Comparison of ENCODE assay signal across 24 mouse cellular contexts in genomic region chr15:89572147-89572546, GRCm38 (mm10). TPM values are rescaled to one million over a fixed set of nuclear protein-coding genes. Genes with fewer than 3 reads are reported as not detected.
DNase-seq lines count a peak whose midpoint lies in the region; ATAC-seq and TF ChIP-seq lines count a peak whose summit lies in the region.
"Had no signal": no experiment of that assay in that cellular context is flagged by ENCODE, and none has a peak within 500 bp of the region (broad histone marks: within the 10 kb centered on the region; RNA-seq: fewer than 3 reads in every experiment).

No protein-coding gene starts in this region.

- no peaks in the 10 kb centered on the region for H3K9me3 ChIP-seq in liver, embryonic 11.5 days (ENCODE audit: control insufficient read depth, low read length)
- H3K9me3 ChIP-seq in liver, postnatal 0 days (ENCODE audit: low read length): no peaks in the 10 kb centered on the region
- H3K9me3 ChIP-seq: embryonic facial prominence, embryonic 10.5 days; forebrain, embryonic 13.5 days; heart, embryonic 10.5 days; heart, embryonic 15.5 days; hindbrain, embryonic 15.5 days had no signal

- no peak for TF ChIP-seq CTCF in gastrocnemius, adult 2 months (IDR thresholded peaks at IDR 0.05)
- no peak for TF ChIP-seq CTCF in liver, postnatal 0 days (IDR thresholded peaks at IDR 0.05; ENCODE audit: low read depth)

- TF ChIP-seq EP300 in liver, postnatal 0 days (IDR thresholded peaks at IDR 0.05; ENCODE audit: low read depth): no peak

- H3K27ac ChIP-seq in gastrocnemius, adult 2 months: peak overlapping the region; percentile 12; the same call in 1 of the 2 replicates
- no peak overlapping the region for H3K27ac ChIP-seq in liver, embryonic 11.5 days (ENCODE audit: low read depth, low read length)
- H3K27ac ChIP-seq in liver, postnatal 0 days (ENCODE audit: low read depth): no peak overlapping the region
- H3K27ac ChIP-seq: embryonic facial prominence, embryonic 10.5 days; forebrain, embryonic 13.5 days; heart, embryonic 10.5 days; heart, embryonic 15.5 days; hindbrain, embryonic 15.5 days had no signal

- peaks cover 4% of the 10 kb centered on the region; the same call in 1 of the 2 replicates for H3K4me1 ChIP-seq in liver, embryonic 11.5 days (replicated peaks; ENCODE audit: control insufficient read depth, insufficient read depth, low read length)
- no peaks in the 10 kb centered on the region for H3K4me1 ChIP-seq in liver, postnatal 0 days (ENCODE audit: insufficient read depth)
- H3K4me1 ChIP-seq: embryonic facial prominence, embryonic 10.5 days; forebrain, embryonic 13.5 days; heart, embryonic 10.5 days; heart, embryonic 15.5 days; hindbrain, embryonic 15.5 days had no signal

- DNase-seq in gastrocnemius, adult 2 months: no peak
- no peak for DNase-seq in gastrocnemius, postnatal 25 days
- no peak for DNase-seq in liver, embryonic 11.5 days (ENCODE audit: low spot score)
- no peak for DNase-seq in liver, postnatal 0 days
- no peak for DNase-seq in spleen, postnatal 4 days (ENCODE audit: low spot score in 2 of 2)
- DNase-seq in frontal cortex, postnatal 14 days (ENCODE audit: low spot score in 2 of 2): no peak
- DNase-seq: adrenal gland, postnatal 14 days; cerebellum, adult 11-12 months; cerebellum, adult 9-10 months; cerebellum, postnatal 36 days; forebrain, postnatal 0 days; gastrocnemius, postnatal 14 days; heart, postnatal 14 days had no signal

- no peak overlapping the region for H3K4me3 ChIP-seq in gastrocnemius, adult 2 months
- no peak overlapping the region for H3K4me3 ChIP-seq in liver, embryonic 11.5 days (ENCODE audit: low read depth, low read length)
- H3K4me3 ChIP-seq in liver, postnatal 0 days (ENCODE audit: low read depth, low read length): no peak overlapping the region
- H3K4me3 ChIP-seq: embryonic facial prominence, embryonic 10.5 days; forebrain, embryonic 13.5 days; heart, embryonic 10.5 days; heart, embryonic 15.5 days; hindbrain, embryonic 15.5 days had no signal

- WGBS in liver, embryonic 11.5 days: 42% methylated on average over 8 of the region's 8 CpGs
- 33% methylated on average over 8 of the region's 8 CpGs for WGBS in liver, postnatal 0 days (ENCODE audit: insufficient replicate concordance)

- H3K27me3 ChIP-seq in liver, embryonic 11.5 days (replicated peaks; ENCODE audit: control insufficient read depth, insufficient read depth, low read length): no peaks in the 10 kb centered on the region
- H3K27me3 ChIP-seq in liver, postnatal 0 days (ENCODE audit: insufficient read depth, low read length): no peaks in the 10 kb centered on the region
- H3K27me3 ChIP-seq: forebrain, embryonic 13.5 days; heart, embryonic 15.5 days; hindbrain, embryonic 15.5 days had no signal

- H3K9ac ChIP-seq in liver, embryonic 11.5 days (ENCODE audit: low read depth, low read length): no peak overlapping the region
- no peak overlapping the region for H3K9ac ChIP-seq in liver, postnatal 0 days (replicated peaks)
- H3K9ac ChIP-seq: forebrain, embryonic 13.5 days; forebrain, postnatal 0 days; heart, embryonic 15.5 days; hindbrain, embryonic 15.5 days had no signal

- ATAC-seq in liver, embryonic 11.5 days (replicated peaks; ENCODE audit: low FRiP score): peak; percentile 53
- no peak for ATAC-seq in liver, postnatal 0 days
- ATAC-seq in common myeloid progenitor, adult 5-6 weeks (replicated peaks; ENCODE audit: low read depth, poor library complexity, severe bottlenecking): peak; percentile 79
- ATAC-seq: activated CD4-positive, CD25-positive, alpha-beta regulatory T cell, adult 4 months; forebrain, embryonic 13.5 days; forebrain, postnatal 0 days; Patski had no signal

- intact Hi-C loops in gastrocnemius, adult 2 months (cut with DNase I): no loop called here

- no peaks in the 10 kb centered on the region for H3K36me3 ChIP-seq in liver, embryonic 11.5 days (ENCODE audit: control insufficient read depth, insufficient read depth, low read length)
- H3K36me3 ChIP-seq in liver, postnatal 0 days (replicated peaks; ENCODE audit: insufficient read depth, low read length): no peaks in the 10 kb centered on the region
- H3K36me3 ChIP-seq: embryonic facial prominence, embryonic 10.5 days; heart, embryonic 10.5 days; heart, embryonic 15.5 days; hindbrain, embryonic 15.5 days had no signal

- peak overlapping the region; percentile 4; the same call in 1 of the 2 replicates for H3K4me2 ChIP-seq in liver, embryonic 11.5 days
- H3K4me2 ChIP-seq in liver, postnatal 0 days (ENCODE audit: low read depth, low read length): no peak overlapping the region
- H3K4me2 ChIP-seq: forebrain, embryonic 13.5 days; heart, embryonic 15.5 days; hindbrain, embryonic 15.5 days had no signal

RNA-seq across cellular contexts. Expression of gene Acr, which starts 4.0 kb away (rescaled TPM):
- under 1 TPM in 1 of 2 experiments, not detected in 1; 0.23 TPM for total RNA-seq in gastrocnemius, adult 2 months (2021)
- total RNA-seq in gastrocnemius, postnatal 25 days (2021): under 1 TPM; 0.27 to 0.36 TPM
- 0.11 TPM in 1 of 2 replicates, not detected in the other for polyA plus RNA-seq in liver, embryonic 11.5 days (2014; fragmentation: Nextera tagmentation; extraction: Ambion mirVana)
- 0.09 TPM in 1 of 2 replicates, not detected in the other for polyA plus RNA-seq in liver, postnatal 0 days (2015; fragmentation: Nextera tagmentation; extraction: Ambion mirVana)
- not detected in 2 replicates for total RNA-seq in common myeloid progenitor, adult 5-6 weeks (2017)
- total RNA-seq: adrenal gland, adult 18-20 months; CH12.LX; granulocyte monocyte progenitor cell, adult 5-6 weeks had no signal
- polyA plus RNA-seq: activated CD4-positive, CD25-positive, alpha-beta regulatory T cell, adult 4 months; embryonic facial prominence, embryonic 10.5 days; Patski had no signal

RNA-seq across cellular contexts. Expression of gene Rabl2, which starts 19.6 kb away (rescaled TPM):
- 1 to 10 TPM; 2.3 to 2.7 TPM for total RNA-seq in gastrocnemius, adult 2 months (2021)
- total RNA-seq in gastrocnemius, postnatal 25 days (2021): 1 to 10 TPM; 1.8 to 1.9 TPM
- 24.8 and 27.1 TPM in 2 replicates for polyA plus RNA-seq in liver, embryonic 11.5 days (2014; fragmentation: Nextera tagmentation; extraction: Ambion mirVana)
- 2.8 and 3.2 TPM in 2 replicates for polyA plus RNA-seq in liver, postnatal 0 days (2015; fragmentation: Nextera tagmentation; extraction: Ambion mirVana)
- 11.1 and 12.6 TPM in 2 replicates for total RNA-seq in common myeloid progenitor, adult 5-6 weeks (2017)
